Mouse (Mus musculus): ENCODE data around the gene Mycbp2. TPM values are rescaled to one million over a fixed set of nuclear protein-coding genes. Genes with fewer than 3 reads are reported as not detected.

Mycbp2 gene
- polyA plus RNA-seq, 1 experiment from 2014 or later, result 18.3 TPM

- no peaks in the 10 kb centered on the region for H3K27me3 ChIP-seq (replicated peaks; ENCODE audit: insufficient read depth, low read length)
- H3K9me3 ChIP-seq (ENCODE audit: low read length), result no peaks in the 10 kb centered on the region
- DNase-seq (ENCODE audit: low spot score), result no peak
- H3K36me3 ChIP-seq (ENCODE audit: insufficient read depth, low read length), result no peaks in the 10 kb centered on the region; the same call in 1 of the 2 replicates
- no peak for TF ChIP-seq EP300 (IDR thresholded peaks at IDR 0.05)
- no peak for TF ChIP-seq CTCF (IDR thresholded peaks at IDR 0.05)
- H3K9ac ChIP-seq (replicated peaks; ENCODE audit: low read depth), result no peak overlapping the region
- WGBS, result 86% methylated on average over 8 of the region's 8 CpGs
- H3K4me2 ChIP-seq (replicated peaks; ENCODE audit: low read depth, low read length), result no peak overlapping the region
- no peak for ATAC-seq
- H3K27ac ChIP-seq (ENCODE audit: low read length), result no peak overlapping the region
- H3K4me3 ChIP-seq (ENCODE audit: low read depth, low read length), result no peak overlapping the region
- peaks cover 24% of the 10 kb centered on the region for H3K4me1 ChIP-seq (ENCODE audit: insufficient read depth, low read depth, low read length)
Observed at GRCm38 (mm10) chr14:103095826-103096225, 250.8 kb downstream of the Mycbp2 start.

- ATAC-seq (no peak), DNase-seq (ENCODE audit: low spot score) (no peak)
- Histone ChIP-seq H3K9me3 (ENCODE audit: low read length) (no peaks in the 10 kb centered on the region), H3K4me2 (replicated peaks; ENCODE audit: low read depth, low read length) (no peak overlapping the region), H3K4me3 (ENCODE audit: low read depth, low read length) (no peak overlapping the region), H3K27ac (ENCODE audit: low read length) (no peak overlapping the region), H3K36me3 (ENCODE audit: insufficient read depth, low read length) (no peaks in the 10 kb centered on the region; the same call in 1 of the 2 replicates), H3K9ac (replicated peaks; ENCODE audit: low read depth) (no peak overlapping the region), H3K4me1 (ENCODE audit: insufficient read depth, low read depth, low read length) (peaks cover 24% of the 10 kb centered on the region), H3K27me3 (replicated peaks; ENCODE audit: insufficient read depth, low read length) (no peaks in the 10 kb centered on the region)
- WGBS, result 82% methylated on average over 8 of the region's 8 CpGs
- TF ChIP-seq CTCF (IDR thresholded peaks at IDR 0.05) (no peak), EP300 (IDR thresholded peaks at IDR 0.05) (no peak)
Observed at GRCm38 (mm10) chr14:103095036-103095435, 251.6 kb downstream of the Mycbp2 start.

DNA sequence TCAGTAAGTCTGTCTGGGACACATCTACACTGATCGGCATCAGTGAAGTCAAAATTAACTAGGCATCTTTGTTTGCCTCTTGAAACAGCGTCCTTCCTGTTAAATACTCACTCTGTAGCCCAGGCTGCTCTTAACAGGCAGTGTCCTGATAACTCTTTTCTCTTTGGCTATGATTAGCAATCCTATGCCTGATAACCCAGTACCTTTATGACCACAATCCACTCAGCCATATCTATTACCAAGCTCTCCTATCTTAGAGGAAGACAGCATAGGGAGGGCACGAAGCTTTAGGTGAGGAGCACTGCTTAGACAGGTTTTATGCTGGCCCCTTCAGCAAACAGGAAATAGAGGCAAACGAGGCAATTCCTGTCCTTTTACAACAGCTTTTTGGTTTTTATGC lies 252.9 kb downstream of the Mycbp2 start:
- H3K4me1 ChIP-seq (ENCODE audit: insufficient read depth, low read depth, low read length), result peaks cover 24% of the 10 kb centered on the region
- ATAC-seq (no peak), DNase-seq (ENCODE audit: low spot score) (no peak)
- no peak overlapping the region for H3K4me2 ChIP-seq (replicated peaks; ENCODE audit: low read depth, low read length)
- H3K9ac ChIP-seq (replicated peaks; ENCODE audit: low read depth), result no peak overlapping the region
- H3K4me3 ChIP-seq (ENCODE audit: low read depth, low read length), result no peak overlapping the region
- TF ChIP-seq CTCF (IDR thresholded peaks at IDR 0.05) (no peak), EP300 (IDR thresholded peaks at IDR 0.05) (no peak)
- WGBS, result 46% methylated on average over 4 of the region's 4 CpGs
- H3K27ac ChIP-seq (ENCODE audit: low read length), result no peak overlapping the region
- H3K36me3 ChIP-seq (ENCODE audit: insufficient read depth, low read length), result no peaks in the 10 kb centered on the region; the same call in 1 of the 2 replicates
- no peaks in the 10 kb centered on the region for H3K9me3 ChIP-seq (ENCODE audit: low read length)
- no peaks in the 10 kb centered on the region for H3K27me3 ChIP-seq (replicated peaks; ENCODE audit: insufficient read depth, low read length)

DNA sequence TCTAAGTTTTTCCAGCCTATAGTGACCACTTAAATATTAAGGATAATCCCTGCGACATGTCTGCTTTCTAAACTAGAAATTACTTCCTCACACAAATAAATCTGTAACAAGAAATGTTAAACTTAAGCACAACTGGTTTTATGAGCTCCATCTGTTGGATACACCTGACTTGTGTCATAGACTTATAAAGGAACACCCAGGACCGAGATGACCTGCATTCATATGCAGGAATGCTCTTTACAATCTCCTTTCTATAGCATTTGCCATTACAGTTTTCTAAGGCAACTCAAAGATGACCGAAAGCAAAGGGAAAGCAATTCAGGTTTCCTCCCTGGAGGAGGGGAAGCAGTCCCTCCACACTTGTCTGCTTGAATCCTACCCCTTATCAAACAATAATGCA lies 253.4 kb downstream of the Mycbp2 start:
- DNase-seq (ENCODE audit: low spot score) (no peak), ATAC-seq (no peak)
- no peak overlapping the region for H3K9ac ChIP-seq (replicated peaks; ENCODE audit: low read depth)
- peaks cover 24% of the 10 kb centered on the region for H3K4me1 ChIP-seq (ENCODE audit: insufficient read depth, low read depth, low read length)
- H3K27ac ChIP-seq (ENCODE audit: low read length), result no peak overlapping the region
- TF ChIP-seq CTCF (IDR thresholded peaks at IDR 0.05), result no peak
- no peak for TF ChIP-seq EP300 (IDR thresholded peaks at IDR 0.05)
- no peak overlapping the region for H3K4me2 ChIP-seq (replicated peaks; ENCODE audit: low read depth, low read length)
- H3K9me3 ChIP-seq (ENCODE audit: low read length), result no peaks in the 10 kb centered on the region
- no peaks in the 10 kb centered on the region for H3K27me3 ChIP-seq (replicated peaks; ENCODE audit: insufficient read depth, low read length)
- H3K36me3 ChIP-seq (ENCODE audit: insufficient read depth, low read length), result no peaks in the 10 kb centered on the region; the same call in 1 of the 2 replicates
- no peak overlapping the region for H3K4me3 ChIP-seq (ENCODE audit: low read depth, low read length)
- WGBS, result 91% methylated on average over 3 of the region's 3 CpGs

DNA sequence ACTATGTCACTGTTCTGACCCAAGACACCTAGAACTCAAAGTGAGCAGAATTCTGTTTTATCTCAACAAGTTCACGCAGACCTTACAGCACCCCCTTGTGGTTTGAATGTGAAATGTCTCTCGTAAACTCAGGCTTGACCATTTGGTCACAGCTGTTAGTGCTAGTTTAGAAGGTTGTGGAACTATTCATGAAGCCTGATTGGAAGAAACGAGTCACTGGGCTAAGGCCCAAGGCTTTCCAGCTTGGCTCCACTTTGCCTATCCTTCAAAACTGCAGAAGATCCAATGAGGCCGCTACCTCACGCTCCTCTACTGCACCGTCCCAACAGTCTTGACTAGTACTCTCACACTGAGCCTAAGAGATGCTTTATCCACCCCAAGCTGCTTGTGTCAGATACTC lies 258.0 kb downstream of the Mycbp2 start:
- Histone ChIP-seq H3K9ac (replicated peaks; ENCODE audit: low read depth) (no peak overlapping the region), H3K27me3 (replicated peaks; ENCODE audit: insufficient read depth, low read length) (no peaks in the 10 kb centered on the region), H3K4me3 (ENCODE audit: low read depth, low read length) (no peak overlapping the region), H3K4me2 (replicated peaks; ENCODE audit: low read depth, low read length) (no peak overlapping the region), H3K36me3 (ENCODE audit: insufficient read depth, low read length) (peaks cover 17% of the 10 kb centered on the region; the same call in 1 of the 2 replicates), H3K27ac (ENCODE audit: low read length) (no peak overlapping the region), H3K9me3 (ENCODE audit: low read length) (no peaks in the 10 kb centered on the region), H3K4me1 (ENCODE audit: insufficient read depth, low read depth, low read length) (peaks cover 6% of the 10 kb centered on the region)
- ATAC-seq, result peak; percentile 58
- peak; percentile 84 for TF ChIP-seq CTCF (IDR thresholded peaks at IDR 0.05)
- TF ChIP-seq EP300 (IDR thresholded peaks at IDR 0.05), result no peak
- 68% methylated on average over 6 of the region's 6 CpGs for WGBS
- peak; percentile 79 for DNase-seq (ENCODE audit: low spot score)

GRCm38 (mm10) chr14:103087846-103088245 lies 258.8 kb downstream of the Mycbp2 start:
- H3K27me3 ChIP-seq (replicated peaks; ENCODE audit: insufficient read depth, low read length), result no peaks in the 10 kb centered on the region
- no peak for ATAC-seq
- no peak overlapping the region for H3K4me2 ChIP-seq (replicated peaks; ENCODE audit: low read depth, low read length)
- H3K9me3 ChIP-seq (ENCODE audit: low read length), result no peaks in the 10 kb centered on the region
- peaks cover 20% of the 10 kb centered on the region; the same call in 1 of the 2 replicates for H3K36me3 ChIP-seq (ENCODE audit: insufficient read depth, low read length)
- no peak for TF ChIP-seq EP300 (IDR thresholded peaks at IDR 0.05)
- no peak for TF ChIP-seq CTCF (IDR thresholded peaks at IDR 0.05)
- H3K4me1 ChIP-seq (ENCODE audit: insufficient read depth, low read depth, low read length), result peaks cover 6% of the 10 kb centered on the region
- DNase-seq (ENCODE audit: low spot score), result no peak
- no peak overlapping the region for H3K9ac ChIP-seq (replicated peaks; ENCODE audit: low read depth)
- no peak overlapping the region for H3K4me3 ChIP-seq (ENCODE audit: low read depth, low read length)
- H3K27ac ChIP-seq (ENCODE audit: low read length), result no peak overlapping the region
- 65% methylated on average over 5 of the region's 5 CpGs for WGBS

All from lung, postnatal 0 days (tissue).